In the genomic region with DNA sequence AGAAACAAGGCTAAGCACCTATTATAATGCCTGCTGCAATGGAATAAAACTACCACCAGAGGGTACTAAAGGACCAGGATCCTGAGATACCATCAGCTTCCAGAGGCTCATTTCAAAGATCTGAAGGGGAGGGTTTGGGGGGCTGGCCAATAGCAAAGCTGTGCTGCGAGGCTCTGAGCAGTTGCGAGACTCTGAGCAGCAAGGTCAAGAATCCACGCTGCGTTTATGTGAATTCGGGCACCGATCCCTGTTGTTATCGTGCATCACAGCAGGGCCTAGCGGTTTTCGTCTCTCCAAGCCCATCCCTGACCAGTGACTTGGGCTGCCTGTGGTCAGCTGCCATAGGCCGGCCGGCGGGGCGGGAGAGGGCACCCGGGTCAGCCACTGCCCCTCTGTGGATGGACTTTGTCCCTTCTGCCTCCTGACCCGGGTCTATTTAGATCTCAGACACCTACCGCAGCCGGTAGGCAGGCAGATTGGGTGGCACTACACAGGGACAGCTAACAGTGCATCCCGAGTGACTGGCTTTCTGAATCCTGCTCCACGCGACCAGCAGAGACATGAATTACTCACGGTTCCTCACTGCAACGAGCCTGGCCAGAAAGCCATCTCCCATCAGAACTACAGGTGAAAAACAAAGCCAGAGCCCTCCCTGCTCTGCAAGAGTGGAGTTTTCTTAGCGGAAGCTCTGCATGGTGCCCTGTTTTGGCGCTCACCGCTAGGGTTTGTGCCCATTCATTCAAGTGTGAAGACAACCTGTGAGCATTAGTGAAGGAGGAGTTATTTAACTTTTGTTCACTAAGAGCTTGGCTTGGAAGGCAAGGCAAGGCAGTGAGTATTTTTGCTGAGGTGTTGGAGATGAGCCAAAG, we compare ENCODE assay signal across 8 mouse cellular contexts. TPM values are rescaled to one million over a fixed set of nuclear protein-coding genes. Genes with fewer than 3 reads are reported as not detected.
DNase-seq lines count a peak whose midpoint lies in the region; ATAC-seq and TF ChIP-seq lines count a peak whose summit lies in the region.

A gene (plus strand): TSS at position 280 of the 869 bp plus-strand sequence.

- H3K27me3 ChIP-seq in embryonic facial prominence, embryonic 13.5 days: no peaks in the 10 kb centered on the region
- H3K27me3 ChIP-seq in heart, embryonic 11.5 days (ENCODE audit: control insufficient read depth, insufficient read depth, low read length): no peaks in the 10 kb centered on the region
- H3K27me3 ChIP-seq in kidney, embryonic 15.5 days: no peaks in the 10 kb centered on the region
- H3K27me3 ChIP-seq in limb, embryonic 14.5 days (ENCODE audit: control insufficient read depth, insufficient read depth, low read length): no peaks in the 10 kb centered on the region
- H3K27me3 ChIP-seq in midbrain, embryonic 16.5 days (ENCODE audit: control insufficient read depth, insufficient read depth, low read depth, low read length): no peaks in the 10 kb centered on the region
- no peaks in the 10 kb centered on the region for H3K27me3 ChIP-seq in testis, adult 2 months (ENCODE audit: control insufficient read depth, insufficient read depth, low read length)

- ATAC-seq in embryonic facial prominence, embryonic 13.5 days (ENCODE audit: insufficient number of reproducible peaks, insufficient read depth, low FRiP score, low TSS enrichment, low read depth): peak; percentile 87
- ATAC-seq in heart, embryonic 11.5 days (replicated peaks; ENCODE audit: insufficient number of reproducible peaks, low FRiP score, low TSS enrichment): peak; percentile 81
- peak; percentile 94 for ATAC-seq in kidney, embryonic 15.5 days (replicated peaks; ENCODE audit: low FRiP score)
- peak; percentile 94 for ATAC-seq in limb, embryonic 14.5 days (ENCODE audit: low FRiP score, low read depth)
- ATAC-seq in midbrain, embryonic 16.5 days: peak; percentile 99

- H3K4me2 ChIP-seq in embryonic facial prominence, embryonic 13.5 days: peak within 1 kb of the TSS; percentile 97
- H3K4me2 ChIP-seq in heart, embryonic 11.5 days: peak within 1 kb of the TSS; percentile 79
- peak within 1 kb of the TSS; percentile 96 for H3K4me2 ChIP-seq in kidney, embryonic 15.5 days
- H3K4me2 ChIP-seq in limb, embryonic 14.5 days (replicated peaks; ENCODE audit: low read depth, low read length, severe bottlenecking): peak within 1 kb of the TSS; percentile 98
- H3K4me2 ChIP-seq in midbrain, embryonic 16.5 days (ENCODE audit: low read length): peak within 1 kb of the TSS; percentile 73

- no peak within 1 kb of the TSS for H3K27ac ChIP-seq in embryonic facial prominence, embryonic 13.5 days
- no peak within 1 kb of the TSS for H3K27ac ChIP-seq in heart, embryonic 11.5 days (ENCODE audit: low read depth, low read length)
- H3K27ac ChIP-seq in kidney, embryonic 15.5 days: peak within 1 kb of the TSS; percentile 64
- H3K27ac ChIP-seq in limb, embryonic 14.5 days (replicated peaks; ENCODE audit: low read depth, low read length): no peak within 1 kb of the TSS
- H3K27ac ChIP-seq in midbrain, embryonic 16.5 days (ENCODE audit: low read length): peak within 1 kb of the TSS; percentile 72
- no peak within 1 kb of the TSS for H3K27ac ChIP-seq in testis, adult 2 months (ENCODE audit: control insufficient read depth, insufficient read depth, low read depth, low read length)

- TF ChIP-seq POLR2A in limb, embryonic 14.5 days (IDR thresholded peaks at IDR 0.05; ENCODE audit: borderline replicate concordance, extremely low read depth, insufficient read depth, insufficient read length): no peak
- no peak for TF ChIP-seq POLR2A in testis, adult 2 months (IDR thresholded peaks at IDR 0.05; ENCODE audit: control insufficient read depth, low read depth, low read length)

- no peaks in the 10 kb centered on the region for H3K4me1 ChIP-seq in embryonic facial prominence, embryonic 13.5 days
- H3K4me1 ChIP-seq in heart, embryonic 11.5 days (ENCODE audit: control insufficient read depth, insufficient read depth, low read length): no peaks in the 10 kb centered on the region
- peaks cover 4% of the 10 kb centered on the region for H3K4me1 ChIP-seq in kidney, embryonic 15.5 days
- H3K4me1 ChIP-seq in limb, embryonic 14.5 days (ENCODE audit: control insufficient read depth, insufficient read depth, low read length): no peaks in the 10 kb centered on the region
- H3K4me1 ChIP-seq in midbrain, embryonic 16.5 days (ENCODE audit: control insufficient read depth, insufficient read depth, low read length): 0 out of 2 replicates have a peak, but pooled peaks cover 2% of the 10 kb centered on the region
- H3K4me1 ChIP-seq in testis, adult 2 months (ENCODE audit: control insufficient read depth, insufficient read depth, low read length): peaks cover 5% of the 10 kb centered on the region

- H3K36me3 ChIP-seq in embryonic facial prominence, embryonic 13.5 days: no peaks in the 10 kb centered on the region
- H3K36me3 ChIP-seq in heart, embryonic 11.5 days (ENCODE audit: control insufficient read depth, insufficient read depth, low read length): no peaks in the 10 kb centered on the region
- no peaks in the 10 kb centered on the region for H3K36me3 ChIP-seq in kidney, embryonic 15.5 days
- H3K36me3 ChIP-seq in limb, embryonic 14.5 days (ENCODE audit: control insufficient read depth, insufficient read depth, low read length): no peaks in the 10 kb centered on the region
- H3K36me3 ChIP-seq in midbrain, embryonic 16.5 days (ENCODE audit: control insufficient read depth, insufficient read depth, low read length): no peaks in the 10 kb centered on the region
- no peaks in the 10 kb centered on the region for H3K36me3 ChIP-seq in testis, adult 2 months (ENCODE audit: control insufficient read depth, insufficient read depth, low read length)

- H3K9me3 ChIP-seq in embryonic facial prominence, embryonic 13.5 days: no peaks in the 10 kb centered on the region
- H3K9me3 ChIP-seq in heart, embryonic 11.5 days (replicated peaks; ENCODE audit: control insufficient read depth, low read length): no peaks in the 10 kb centered on the region
- no peaks in the 10 kb centered on the region for H3K9me3 ChIP-seq in kidney, embryonic 15.5 days (replicated peaks)
- H3K9me3 ChIP-seq in limb, embryonic 14.5 days (ENCODE audit: control insufficient read depth, low read length): no peaks in the 10 kb centered on the region
- H3K9me3 ChIP-seq in midbrain, embryonic 16.5 days (replicated peaks; ENCODE audit: control insufficient read depth, low read length, poor library complexity, severe bottlenecking): no peaks in the 10 kb centered on the region

- H3K4me3 ChIP-seq in embryonic facial prominence, embryonic 13.5 days: peak within 1 kb of the TSS; percentile 57
- H3K4me3 ChIP-seq in heart, embryonic 11.5 days (ENCODE audit: low read depth, low read length): peak within 1 kb of the TSS; percentile 45
- peak within 1 kb of the TSS; percentile 55 for H3K4me3 ChIP-seq in kidney, embryonic 15.5 days (replicated peaks)
- peak within 1 kb of the TSS; percentile 56 for H3K4me3 ChIP-seq in limb, embryonic 14.5 days (replicated peaks; ENCODE audit: low read length)
- H3K4me3 ChIP-seq in midbrain, embryonic 16.5 days (ENCODE audit: low read depth, low read length): peak within 1 kb of the TSS; percentile 63
- peak within 1 kb of the TSS; percentile 41 for H3K4me3 ChIP-seq in testis, adult 2 months (ENCODE audit: control insufficient read depth, low read depth, low read length)

- 2% methylated on average over 25 of the region's 25 CpGs for WGBS in embryonic facial prominence, embryonic 13.5 days
- 1% methylated on average over 25 of the region's 25 CpGs for WGBS in heart, embryonic 11.5 days (ENCODE audit: insufficient replicate concordance)
- WGBS in kidney, embryonic 15.5 days: 1% methylated on average over 25 of the region's 25 CpGs
- WGBS in limb, embryonic 14.5 days: under 1% methylated on average over 25 of the region's 25 CpGs
- under 1% methylated on average over 25 of the region's 25 CpGs for WGBS in midbrain, embryonic 16.5 days

- peak within 1 kb of the TSS; percentile 79 for H3K9ac ChIP-seq in embryonic facial prominence, embryonic 13.5 days
- H3K9ac ChIP-seq in heart, embryonic 11.5 days (ENCODE audit: low read depth, low read length): peak within 1 kb of the TSS; percentile 44
- peak within 1 kb of the TSS; percentile 55 for H3K9ac ChIP-seq in kidney, embryonic 15.5 days
- peak within 1 kb of the TSS; percentile 70 for H3K9ac ChIP-seq in limb, embryonic 14.5 days (ENCODE audit: low read depth, low read length, severe bottlenecking)
- H3K9ac ChIP-seq in midbrain, embryonic 16.5 days (ENCODE audit: low read depth, low read length): peak within 1 kb of the TSS; percentile 72

- peak; percentile 57 for DNase-seq in 416B (ENCODE audit: low read depth)
- peak; percentile 35 to 61 for DNase-seq in adrenal gland, postnatal 36 days
- peak; percentile 91 for DNase-seq in limb, embryonic 14.5 days (ENCODE audit: low spot score)

- 0 out of 2 replicates have a peak, but pooled peaks have one; percentile 12 for TF ChIP-seq CTCF in testis, adult 2 months (IDR thresholded peaks at IDR 0.05; ENCODE audit: control insufficient read depth, insufficient read depth, insufficient replicate concordance, low read depth, low read length)

RNA-seq across cellular contexts. Expression of the gene that starts here (rescaled TPM):
- total RNA-seq in adrenal gland, postnatal 36 days (2021): not detected
- 0.53 and 0.58 TPM in 2 replicates for polyA plus RNA-seq in embryonic facial prominence, embryonic 13.5 days (2015; fragmentation: Nextera tagmentation; extraction: Ambion mirVana)
- polyA plus RNA-seq in heart, embryonic 11.5 days (2014; fragmentation: Nextera tagmentation; extraction: Ambion mirVana): 0.39 and 0.50 TPM in 2 replicates
- 49.8 and 59.4 TPM in 2 replicates for polyA plus RNA-seq in kidney, embryonic 15.5 days (2015; fragmentation: Nextera tagmentation; extraction: Ambion mirVana)
- 0.49 and 0.55 TPM in 2 replicates for polyA plus RNA-seq in limb, embryonic 14.5 days (2012; rRNA removed)
- 0.55 and 0.65 TPM in 2 replicates for polyA plus RNA-seq in limb, embryonic 14.5 days (2014; fragmentation: Nextera tagmentation; extraction: Ambion mirVana)
- 1.8 TPM in 2 replicates for polyA plus RNA-seq in midbrain, embryonic 16.5 days (2015; fragmentation: Nextera tagmentation; extraction: Ambion mirVana)
- polyA plus RNA-seq in testis, adult 2 months (2012; rRNA removed): 0.06 and 0.28 TPM in 2 replicates

Comparison
In these comparisons a context has a peak if more than half of its experiments do, and no peak if none do; other contexts are left out.
1. RNA of the gene that starts here (polyA plus RNA-seq): 49.8 to 59.4 TPM in kidney, embryonic 15.5 days; 1.8 TPM in midbrain, embryonic 16.5 days, 0.49 to 0.65 TPM in limb, embryonic 14.5 days, 0.53 to 0.58 TPM in embryonic facial prominence, embryonic 13.5 days, 0.39 to 0.50 TPM in heart, embryonic 11.5 days and 0.06 to 0.28 TPM in testis, adult 2 months; every median in the first group is over 10 times any median in the second.
2. Peak in DNase-seq in adrenal gland, postnatal 36 days; RNA of the gene not detected or under 1 TPM.
3. Peak in ATAC-seq, H3K4me3 ChIP-seq, H3K9ac ChIP-seq and H3K4me2 ChIP-seq in embryonic facial prominence, embryonic 13.5 days; RNA of the gene not detected or under 1 TPM.
4. Peak in ATAC-seq, H3K4me3 ChIP-seq, H3K9ac ChIP-seq and H3K4me2 ChIP-seq in heart, embryonic 11.5 days; RNA of the gene not detected or under 1 TPM.
5. Peak in DNase-seq, ATAC-seq, H3K4me3 ChIP-seq, H3K9ac ChIP-seq and H3K4me2 ChIP-seq in limb, embryonic 14.5 days; RNA of the gene not detected or under 1 TPM.
6. H3K27ac ChIP-seq: peak in kidney, embryonic 15.5 days (single experiment) and midbrain, embryonic 16.5 days (single experiment); none in embryonic facial prominence, embryonic 13.5 days (single experiment), heart, embryonic 11.5 days (single experiment), limb, embryonic 14.5 days (single experiment) and testis, adult 2 months (single experiment).
7. Peak in every context shown above with its lines, with median percentiles within 50 percentile points of each other: DNase-seq, ATAC-seq, H3K4me2 ChIP-seq, H3K4me3 ChIP-seq and H3K9ac ChIP-seq.